Mouse (Mus musculus): ENCODE measurements around the gene Nr4a1.

- TF ChIP-seq CTCF (IDR thresholded peaks at IDR 0.05; ENCODE audit: control insufficient read depth, insufficient read depth, low read length) (no peak), POLR2A (IDR thresholded peaks at IDR 0.05; ENCODE audit: borderline replicate concordance, control insufficient read depth, low read depth, low read length) (no peak)
These were observed 2.1 kb upstream of the Nr4a1 start for GRCm38 (mm10) chr15:101251930-101252329.
